Mouse (Mus musculus): ENCODE data around the gene Golga4.

The Golga4 gene

DNA sequence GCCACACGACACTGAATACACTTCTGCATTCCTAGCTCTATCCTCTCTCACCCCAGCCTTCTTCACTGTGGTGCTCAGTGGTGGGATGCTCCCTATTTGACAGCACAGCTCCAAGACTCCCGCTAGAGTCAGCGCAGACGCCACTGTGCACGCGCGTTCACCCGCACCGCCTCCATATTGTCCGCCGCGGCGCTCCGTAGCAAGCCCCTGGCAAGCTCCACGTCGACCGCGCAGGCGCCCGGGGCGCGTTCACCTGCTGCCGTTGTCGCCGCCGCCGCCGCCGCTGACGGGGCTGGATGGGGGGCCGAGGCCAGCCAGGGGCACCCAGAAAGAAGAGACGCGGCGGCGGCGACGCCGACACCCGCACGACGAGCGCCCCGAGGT lies at the start of gene Golga4:
Gene Golga4 (plus strand): TSS at position 248 of the 384 bp plus-strand sequence.
- peak; percentile 84 to 93 for DNase-seq (ENCODE audit: low spot score in 2 of 2)

DNA sequence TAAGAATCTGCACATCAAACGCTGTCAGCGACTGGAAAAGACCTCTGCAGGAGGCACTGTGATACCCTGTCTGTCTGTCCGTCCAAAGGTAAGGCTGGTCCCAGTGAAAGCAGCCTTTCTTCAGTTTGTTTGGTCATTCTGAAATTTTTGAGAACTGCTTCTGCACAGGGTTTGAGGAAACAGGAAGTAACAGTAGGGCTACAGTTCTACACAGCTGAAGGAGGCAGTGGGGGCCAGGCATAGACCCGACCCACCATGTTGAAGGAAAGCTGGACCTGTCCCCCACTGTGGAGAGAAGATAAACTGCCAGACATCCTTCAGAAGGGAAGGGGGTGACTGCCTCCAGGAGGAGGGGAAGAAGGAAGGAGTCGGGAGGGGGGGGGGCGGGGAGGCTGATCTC lies 49.7 kb upstream of the Golga4 start:
- DNase-seq (ENCODE audit: low spot score in 2 of 2): no peak

DNA sequence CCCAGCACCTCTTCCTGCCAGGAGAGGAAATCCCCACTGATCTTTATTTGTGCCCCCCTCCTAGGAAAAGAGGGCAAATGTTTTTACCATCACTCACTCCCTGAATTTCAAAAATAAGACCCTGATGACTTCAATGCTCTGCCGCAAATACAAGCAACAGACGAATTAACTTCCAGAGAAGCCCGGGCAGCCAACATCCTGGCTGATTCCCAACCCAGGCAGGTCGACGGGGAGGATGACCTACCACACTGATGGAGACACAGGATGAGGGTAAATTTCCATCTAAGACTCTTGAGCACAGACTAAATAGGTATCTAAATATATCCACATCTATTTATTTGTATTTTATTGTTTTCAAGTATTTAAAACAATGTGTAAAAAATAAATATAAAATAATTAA lies 48.0 kb upstream of the Golga4 start:
- no peak for DNase-seq (ENCODE audit: low spot score in 2 of 2)

DNA sequence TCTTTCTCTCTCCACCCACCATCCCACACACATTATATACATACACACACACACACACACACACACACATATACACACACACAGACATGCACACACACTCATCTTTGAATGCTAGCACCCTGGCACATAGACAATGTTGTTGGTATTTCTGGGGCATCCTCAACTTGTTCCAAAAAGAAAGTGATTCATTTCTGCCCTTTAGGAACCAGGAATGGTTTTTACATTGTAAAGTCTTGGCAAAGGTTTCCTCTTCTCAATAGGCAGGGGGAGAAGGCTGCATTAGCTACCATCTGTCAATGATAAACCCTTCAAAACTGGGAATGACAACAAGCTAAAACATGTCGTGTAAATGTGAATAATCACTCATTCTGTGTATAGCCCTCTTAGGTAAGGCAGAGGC lies 42.0 kb upstream of the Golga4 start:
- no peak for DNase-seq (ENCODE audit: low spot score in 2 of 2)

DNA sequence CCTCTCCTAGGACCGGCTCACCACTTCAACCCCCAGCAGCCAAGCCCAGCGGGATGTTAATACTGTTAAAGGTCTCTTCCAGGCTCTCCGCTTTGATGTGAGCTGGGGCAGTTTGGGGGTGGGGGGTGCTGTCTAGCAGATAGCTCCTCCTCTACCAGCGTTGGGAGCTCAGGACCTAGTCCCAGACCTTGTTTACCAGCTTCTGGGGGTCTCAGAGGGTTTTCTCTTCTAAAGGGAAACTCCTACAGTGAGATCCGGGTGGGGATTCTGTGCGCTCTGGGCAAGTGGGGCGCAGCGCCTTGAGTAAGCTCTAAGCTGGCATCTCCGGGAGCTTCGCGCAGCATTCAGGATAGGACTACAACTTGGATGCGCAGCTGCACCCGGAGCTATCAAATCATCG lies 37.8 kb upstream of the Golga4 start:
- DNase-seq (ENCODE audit: low spot score in 2 of 2): no peak

DNA sequence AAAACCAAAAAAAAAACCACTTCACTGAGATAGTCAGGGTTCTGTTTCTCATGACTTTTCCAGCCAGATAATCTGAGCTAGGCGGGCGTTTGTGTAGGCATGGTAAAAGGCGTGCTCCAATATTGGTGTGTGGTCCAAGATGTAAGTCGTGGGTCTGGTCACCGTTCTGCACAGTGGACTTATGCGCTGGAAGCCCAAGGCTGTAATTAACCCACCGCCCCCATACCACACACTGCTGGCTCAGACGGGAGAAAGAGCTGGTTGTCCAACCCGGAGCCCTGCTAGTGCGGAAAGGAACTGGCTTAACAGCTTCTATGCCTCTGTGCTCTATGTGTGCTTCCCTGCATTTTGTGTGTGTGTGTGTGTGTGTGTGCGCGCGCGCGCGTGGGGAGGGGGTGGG lies 36.8 kb upstream of the Golga4 start:
- no peak for DNase-seq (ENCODE audit: low spot score in 2 of 2)

DNA sequence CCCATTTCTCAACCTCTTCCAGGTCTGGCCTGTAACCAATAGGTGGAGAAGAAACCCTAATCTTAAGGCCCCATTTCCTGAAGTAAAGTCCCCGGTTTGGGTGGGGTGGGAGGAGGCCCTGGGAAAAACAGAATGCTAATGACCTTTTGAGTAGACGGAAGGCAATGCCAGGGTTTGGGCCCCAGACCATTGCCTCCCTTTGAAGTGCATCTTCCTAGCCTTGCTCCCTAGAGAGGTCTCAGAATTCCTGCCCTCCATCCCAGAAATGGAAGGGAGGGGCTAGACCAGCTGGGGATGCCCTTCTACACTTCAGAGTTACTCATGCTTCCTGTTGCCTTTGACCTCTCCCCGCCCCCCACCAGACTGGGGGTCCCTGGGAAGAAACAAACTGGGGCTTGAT lies 34.8 kb upstream of the Golga4 start:
- no peak for DNase-seq (ENCODE audit: low spot score in 2 of 2)

DNA sequence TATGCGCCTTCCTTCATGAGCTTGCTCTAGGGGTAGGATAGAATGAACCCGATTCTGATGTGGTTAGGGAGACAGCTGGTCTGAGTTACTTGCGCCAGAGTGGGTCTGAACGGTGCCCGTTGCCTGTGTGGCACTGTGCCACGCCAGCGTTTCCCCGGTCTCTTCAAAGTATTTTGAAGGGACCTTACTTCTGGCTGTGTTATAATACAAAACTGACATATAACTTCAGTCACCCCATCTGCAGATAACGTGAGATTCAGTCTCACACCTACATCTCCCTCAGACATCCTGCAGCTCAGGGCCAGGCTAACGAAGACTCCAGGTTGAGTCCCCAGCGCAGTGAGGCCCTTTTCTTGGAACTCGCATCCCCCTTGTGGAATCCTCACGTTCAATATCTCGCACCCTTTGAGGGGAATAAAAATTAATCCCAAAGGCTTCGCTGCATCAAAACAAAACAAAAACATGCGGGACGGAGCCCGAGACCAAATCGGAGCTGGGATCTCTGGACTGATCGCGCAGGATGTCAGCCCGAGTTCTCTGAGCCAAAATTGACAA lies 29.8 kb upstream of the Golga4 start:
- DNase-seq (ENCODE audit: low spot score in 2 of 2): no peak

DNA sequence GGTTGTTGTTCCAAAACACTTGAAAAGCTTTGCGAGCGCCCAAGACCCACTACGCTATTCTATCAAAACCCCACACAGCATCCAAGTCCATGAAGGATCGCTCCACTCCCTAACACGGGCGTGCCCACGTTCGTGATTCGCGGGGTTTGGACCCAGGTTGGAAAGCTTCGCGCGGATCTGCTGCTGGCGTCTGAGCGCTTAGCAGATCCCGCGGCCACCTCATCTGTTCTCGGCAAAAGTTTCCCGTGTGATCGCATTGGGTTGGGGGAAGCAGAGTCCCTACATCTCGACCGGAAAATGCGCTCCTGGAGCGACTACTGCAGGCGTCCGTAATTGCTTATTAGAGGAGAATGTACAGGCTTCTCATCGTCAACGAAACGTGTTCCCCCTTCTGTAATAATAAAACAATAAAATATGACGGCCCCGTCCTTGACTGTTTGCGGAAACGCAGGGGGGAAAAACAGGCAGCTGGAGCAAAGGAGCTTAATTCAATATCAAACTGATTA lies 29.2 kb upstream of the Golga4 start:
- DNase-seq (ENCODE audit: low spot score in 2 of 2): no peak

DNA sequence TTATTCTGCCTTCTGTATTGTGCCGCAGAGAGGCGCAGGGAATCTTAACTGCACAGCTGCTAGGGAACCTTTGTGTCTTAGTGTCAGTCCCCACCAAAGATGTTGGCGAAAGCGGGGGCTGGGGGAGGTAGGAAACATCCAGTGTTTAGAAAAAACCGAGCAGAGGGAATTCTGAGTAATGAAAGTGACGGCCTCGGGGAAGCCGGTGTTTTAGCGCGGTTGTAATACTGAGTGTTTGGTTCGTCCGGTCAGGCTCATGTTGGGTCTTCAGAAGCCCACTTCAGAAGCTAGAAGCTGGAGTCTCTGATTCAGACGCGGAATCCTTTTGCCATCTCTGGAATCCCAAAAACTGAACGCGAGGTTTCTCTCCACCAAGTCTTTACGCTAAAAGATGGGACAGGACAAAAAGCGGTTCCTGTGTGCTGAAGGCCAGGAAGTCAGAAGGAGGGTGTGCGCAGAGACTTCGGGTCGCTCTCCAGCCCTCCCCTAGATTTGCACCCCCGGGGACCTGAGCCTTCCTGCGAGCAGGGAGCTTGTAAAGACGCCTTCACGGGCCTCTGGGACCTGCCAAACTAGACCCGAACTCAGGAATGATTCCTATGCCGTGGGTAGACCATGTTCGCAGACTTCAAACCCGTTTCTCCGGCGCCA lies 28.7 kb upstream of the Golga4 start:
- DNase-seq (ENCODE audit: low spot score in 2 of 2): no peak

DNA sequence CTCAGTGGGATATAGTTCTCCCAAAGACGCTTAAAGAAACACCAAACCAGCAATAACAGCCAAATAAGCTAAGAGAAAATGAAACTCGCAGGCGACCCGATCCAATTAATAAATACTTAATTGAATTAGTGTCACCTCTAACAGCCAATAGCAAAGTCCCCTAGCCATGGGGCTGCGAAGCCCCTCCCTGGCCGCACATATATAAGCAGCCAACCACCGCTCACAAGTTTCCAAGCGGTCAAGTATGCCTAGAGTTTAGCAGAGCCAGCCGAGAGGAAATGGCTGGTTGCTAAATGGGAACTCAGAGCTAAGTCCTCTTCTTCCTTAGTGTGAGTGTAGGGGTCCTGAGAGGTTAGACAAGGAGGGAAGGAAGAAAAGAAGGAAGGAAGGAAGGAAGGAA lies 28.1 kb upstream of the Golga4 start, which contains the start of gene Eomes:
Gene Eomes (plus strand): TSS at position 252 of the 400 bp plus-strand sequence.
- no peak for DNase-seq (ENCODE audit: low spot score in 2 of 2)

DNA sequence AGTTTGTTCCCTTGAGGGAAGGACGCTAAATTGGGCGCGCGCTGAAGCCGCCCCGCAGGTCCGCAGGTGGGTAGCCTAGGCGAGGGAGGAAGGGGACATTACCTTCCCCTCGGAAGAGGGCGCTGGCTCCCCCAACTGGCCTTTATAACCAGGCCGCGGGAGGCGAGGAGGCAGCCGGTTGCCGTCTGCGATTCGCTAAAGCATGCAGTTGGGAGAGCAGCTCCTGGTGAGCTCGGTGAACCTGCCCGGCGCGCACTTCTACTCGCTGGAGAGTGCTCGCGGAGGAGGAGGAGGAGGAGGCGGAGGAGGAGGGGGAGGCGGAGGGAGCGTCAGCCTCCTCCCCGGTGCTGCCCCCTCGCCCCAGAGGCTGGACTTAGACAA lies 27.6 kb upstream of the Golga4 start:
- DNase-seq (ENCODE audit: low spot score in 2 of 2): no peak

DNA sequence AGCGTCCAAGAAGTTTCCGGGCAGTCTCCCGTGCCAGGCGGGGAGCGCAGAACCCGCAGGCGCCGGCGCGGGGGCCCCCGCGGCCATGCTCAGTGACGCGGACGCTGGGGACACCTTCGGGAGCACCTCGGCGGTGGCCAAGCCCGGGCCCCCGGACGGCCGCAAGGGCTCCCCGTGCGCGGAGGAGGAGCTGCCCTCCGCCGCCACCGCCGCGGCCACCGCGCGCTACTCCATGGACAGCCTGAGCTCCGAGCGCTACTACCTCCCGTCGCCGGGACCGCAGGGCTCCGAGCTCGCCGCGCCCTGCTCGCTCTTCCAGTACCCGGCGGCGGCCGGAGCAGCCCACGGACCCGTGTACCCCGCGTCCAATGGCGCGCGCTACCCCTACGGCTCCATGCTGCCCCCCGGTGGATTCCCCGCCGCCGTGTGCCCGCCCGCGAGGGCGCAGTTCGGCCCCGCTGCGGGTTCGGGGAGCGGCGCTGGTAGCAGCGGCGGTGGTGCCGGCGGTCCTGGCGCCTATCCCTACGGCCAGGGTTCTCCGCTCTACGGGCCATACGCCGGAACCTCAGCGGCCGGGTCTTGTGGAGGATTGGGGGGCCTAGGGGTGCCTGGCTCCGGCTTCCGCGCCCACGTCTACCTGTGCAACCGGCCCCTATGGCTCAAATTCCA lies 27.1 kb upstream of the Golga4 start:
- DNase-seq (ENCODE audit: low spot score in 2 of 2): no peak

DNA sequence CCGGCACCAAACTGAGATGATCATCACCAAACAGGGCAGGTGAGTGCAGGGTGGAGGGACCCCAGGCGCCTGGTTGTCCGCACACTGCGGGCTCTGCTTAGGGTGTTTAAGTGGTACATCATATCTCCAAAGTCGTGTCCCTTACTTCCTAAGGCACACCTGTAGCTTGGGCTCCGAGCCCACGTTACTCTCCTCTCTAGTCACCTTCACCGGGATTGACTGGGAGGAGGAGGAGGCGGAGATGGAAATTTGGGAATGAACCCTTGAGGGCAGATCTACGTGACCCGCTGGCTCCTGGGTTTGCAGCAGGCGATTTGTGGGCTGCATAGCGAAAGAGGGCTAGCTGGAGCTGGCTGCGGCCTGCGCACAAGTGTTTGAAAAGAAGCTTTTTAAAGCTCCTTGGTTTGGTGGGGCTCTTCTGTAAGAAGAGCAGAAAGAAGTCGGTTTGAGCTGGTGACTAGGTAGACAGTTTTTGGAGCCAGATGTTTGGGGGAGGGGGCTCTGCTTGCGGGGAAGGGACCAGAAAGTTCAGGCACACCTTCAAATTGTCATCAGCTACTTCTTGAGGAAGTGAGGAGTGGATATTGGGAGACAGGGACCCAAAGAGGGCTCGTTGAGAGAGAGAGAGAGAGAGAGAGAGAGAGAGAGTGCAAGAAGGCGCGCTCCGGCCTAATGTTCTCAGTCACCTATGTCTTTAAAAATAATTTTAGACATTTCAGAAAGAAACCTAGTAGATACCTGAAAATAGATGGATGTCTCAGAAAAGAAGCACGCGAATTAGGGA lies 26.4 kb upstream of the Golga4 start:
- DNase-seq (ENCODE audit: low spot score in 2 of 2): no peak

DNA sequence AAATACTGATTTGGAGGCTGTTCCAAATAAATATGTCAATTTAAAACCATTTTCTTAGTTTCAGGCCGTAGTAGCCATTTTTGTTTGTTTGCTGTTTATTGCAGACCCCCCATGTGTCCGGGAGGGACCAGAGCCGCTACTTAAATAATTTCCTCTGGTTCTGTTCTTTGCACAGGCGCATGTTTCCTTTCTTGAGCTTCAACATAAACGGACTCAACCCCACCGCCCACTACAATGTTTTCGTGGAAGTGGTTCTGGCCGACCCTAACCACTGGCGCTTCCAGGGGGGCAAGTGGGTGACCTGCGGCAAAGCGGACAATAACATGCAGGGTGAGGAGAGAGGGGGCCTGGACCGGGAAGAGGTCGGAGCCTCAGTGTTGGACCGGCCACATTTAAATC lies 25.8 kb upstream of the Golga4 start:
- no peak for DNase-seq (ENCODE audit: low spot score in 2 of 2)

DNA sequence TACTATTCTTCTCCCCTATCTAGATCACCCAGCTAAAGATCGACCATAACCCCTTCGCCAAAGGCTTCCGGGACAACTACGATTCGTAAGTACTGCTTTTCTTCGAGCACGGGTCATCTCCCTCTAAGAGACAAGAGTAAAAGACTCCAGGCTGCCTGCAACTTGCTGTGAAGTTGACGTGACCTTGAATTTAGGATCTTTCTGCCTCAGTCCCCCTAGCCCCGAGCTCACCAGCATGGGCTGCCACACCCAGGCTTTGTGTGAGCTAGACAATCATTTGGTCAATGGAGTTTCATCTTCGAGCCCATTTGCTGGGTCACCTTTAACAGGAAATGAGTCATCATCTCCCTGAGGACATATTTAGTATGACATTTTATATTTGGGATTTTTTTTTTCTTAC lies 23.9 kb upstream of the Golga4 start:
- no peak for DNase-seq (ENCODE audit: low spot score in 2 of 2)

DNA sequence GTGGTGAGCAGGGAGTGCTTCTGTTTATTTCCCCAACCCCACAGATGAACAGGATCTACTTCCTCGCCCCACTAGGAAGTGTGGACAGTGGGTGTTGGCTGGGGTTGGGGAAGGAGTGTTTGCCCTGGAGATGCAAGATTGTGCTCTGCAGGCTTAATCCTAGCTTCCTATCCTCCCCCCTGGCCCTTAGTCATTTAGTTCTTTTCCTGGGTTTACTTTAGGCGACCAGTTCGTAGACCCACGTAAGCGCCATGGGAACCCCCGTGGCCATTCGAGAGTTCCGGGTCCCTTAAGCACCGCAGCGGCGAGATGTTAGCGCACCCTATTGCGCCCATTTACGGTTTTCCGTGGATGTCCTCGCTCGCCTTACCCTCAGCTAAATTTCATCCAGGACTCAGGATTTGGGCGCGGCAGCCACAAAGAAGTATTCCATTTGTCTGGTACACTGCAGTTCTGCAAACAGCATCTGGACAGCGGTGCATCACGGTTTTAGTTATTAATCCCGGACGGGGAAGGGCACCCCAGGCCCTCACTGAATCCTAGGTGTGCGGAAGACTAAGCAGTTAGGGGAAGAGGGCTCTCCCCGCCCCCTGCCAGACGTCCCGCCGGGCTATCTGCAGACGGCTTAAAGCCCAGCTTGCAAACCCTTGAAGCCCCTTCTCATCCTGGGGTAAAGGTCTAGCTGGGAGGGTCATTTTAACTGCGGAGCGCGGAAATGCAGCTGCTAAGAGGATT lies 19.5 kb upstream of the Golga4 start:
- DNase-seq (ENCODE audit: low spot score in 2 of 2): no peak

DNA sequence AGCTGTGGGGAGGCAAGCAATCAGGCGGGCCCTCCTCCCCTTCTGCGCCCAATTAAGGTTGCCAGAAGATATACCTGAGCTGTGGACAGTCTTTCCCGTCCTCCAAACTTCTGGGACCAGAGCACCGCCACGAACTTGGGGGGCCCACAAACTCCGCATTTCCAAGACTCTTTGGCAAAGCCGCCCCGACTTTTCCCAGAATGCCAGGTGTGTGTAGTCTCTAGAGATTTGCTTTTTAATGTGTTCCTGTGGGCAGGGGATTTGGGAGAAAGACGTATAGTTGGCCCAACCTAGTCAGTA lies 19.0 kb upstream of the Golga4 start:
- DNase-seq (ENCODE audit: low spot score in 2 of 2): no peak

DNA sequence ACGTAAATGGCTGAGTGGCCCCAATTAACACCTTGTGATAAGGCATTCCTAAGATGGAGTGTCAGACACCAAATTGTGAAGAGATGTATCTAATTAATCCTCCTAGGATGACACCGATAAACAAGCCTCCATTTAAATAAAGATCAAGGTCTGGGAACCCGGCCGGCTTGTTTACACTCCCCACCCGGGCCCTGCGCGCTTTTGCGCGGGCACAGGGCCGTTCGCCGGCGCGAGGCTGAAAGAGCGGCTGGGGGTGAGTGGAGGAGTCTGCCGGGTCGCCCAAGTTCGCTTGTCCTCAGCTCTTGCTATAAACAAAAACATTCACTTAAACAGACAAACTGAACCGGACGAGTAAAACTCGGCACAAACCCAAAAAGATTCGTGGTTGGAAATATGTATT lies 18.4 kb upstream of the Golga4 start:
- no peak for DNase-seq (ENCODE audit: low spot score in 2 of 2)

DNA sequence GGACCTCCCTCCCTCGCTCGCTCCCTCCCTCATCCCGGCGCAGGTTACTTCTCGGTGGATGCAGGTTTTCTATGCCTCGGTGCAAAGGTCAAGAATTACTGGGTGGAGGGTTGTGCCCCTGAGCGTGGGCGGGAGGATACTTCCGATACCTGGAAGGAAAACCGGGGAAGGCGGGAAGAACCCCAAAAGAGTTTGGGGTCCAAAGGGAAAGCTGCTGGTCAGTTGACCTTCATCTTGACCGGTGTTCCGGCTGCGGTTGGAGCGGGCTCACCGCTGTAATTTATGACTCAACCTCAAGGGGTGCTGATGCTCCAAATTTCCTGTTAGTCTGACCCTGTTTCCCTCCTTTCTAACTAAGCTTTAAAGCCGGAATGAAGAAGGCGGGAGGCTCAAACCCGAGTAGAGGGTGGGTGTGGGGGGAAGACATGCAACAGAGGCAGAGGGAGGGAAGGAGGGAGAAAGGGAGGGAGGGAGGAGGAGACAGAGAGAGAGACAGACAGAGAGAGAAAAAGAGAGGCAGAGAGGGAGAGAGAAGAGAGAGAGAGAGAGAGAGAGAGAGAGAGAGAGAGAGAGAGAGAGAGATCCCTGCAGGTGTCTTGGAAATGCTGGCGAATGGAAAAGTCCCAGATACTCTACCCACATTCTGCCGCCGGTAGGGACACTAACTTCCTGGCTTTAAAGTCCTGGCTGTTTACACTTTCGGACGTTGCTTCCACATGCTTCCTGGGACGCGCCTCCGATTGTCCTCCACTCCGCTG lies 17.8 kb upstream of the Golga4 start:
- DNase-seq (ENCODE audit: low spot score in 2 of 2): no peak

DNA sequence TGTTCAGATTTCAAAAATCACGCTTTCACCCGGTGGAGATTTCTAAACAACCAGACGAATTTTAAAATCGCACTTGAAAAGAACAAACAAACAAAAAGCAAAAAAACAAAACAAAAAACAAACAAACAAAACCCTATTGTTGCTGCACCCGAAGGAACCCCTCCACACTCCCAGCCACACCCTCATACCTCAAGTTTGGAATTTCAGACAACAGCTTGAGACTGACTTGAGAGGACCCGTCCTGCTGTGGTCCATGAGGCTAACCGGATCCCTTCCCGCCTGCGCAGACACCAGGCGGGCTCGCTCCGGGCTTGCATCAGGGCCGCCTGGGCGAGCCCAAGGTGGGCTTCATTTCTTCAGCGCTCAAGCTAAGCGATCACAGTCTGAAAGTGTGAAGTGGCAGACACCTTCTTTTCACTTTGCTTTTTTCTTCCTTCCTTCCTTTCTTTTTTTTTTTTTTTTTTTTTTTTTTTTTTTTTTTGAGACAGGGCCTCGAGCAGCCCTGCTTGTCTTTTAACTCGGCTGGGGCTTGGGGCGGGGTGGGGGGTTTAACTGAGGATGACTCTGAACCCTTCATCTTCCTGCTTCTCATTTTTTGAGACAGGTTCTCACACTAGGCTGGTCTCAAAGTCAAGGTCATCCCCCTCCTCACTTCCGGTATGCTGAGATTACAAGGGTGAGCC lies 17.0 kb upstream of the Golga4 start:
- no peak for DNase-seq (ENCODE audit: low spot score in 2 of 2)
